Comparison of ENCODE assay signal across 28 mouse cellular contexts in genomic region chr6:124517733-124518132, GRCm38 (mm10). TPM values are rescaled to one million over a fixed set of nuclear protein-coding genes. Genes with fewer than 3 reads are reported as not detected.
"Had no signal": no experiment of that assay in that cellular context is flagged by ENCODE, and none has a peak within 500 bp of the region (broad histone marks: within the 10 kb centered on the region; RNA-seq: fewer than 3 reads in every experiment).

No protein-coding gene starts in this region.

RNA-seq across cellular contexts. Expression of gene C1s1, which starts 24.4 kb away (rescaled TPM):
- total RNA-seq: hematopoietic stem cell, adult 5-6 weeks had no signal
- polyA plus RNA-seq: inflammation-experienced regulatory T-cells, adult 6 months had no signal

RNA-seq across cellular contexts. Expression of gene C1rl, which starts 24.8 kb away (rescaled TPM):
- polyA plus RNA-seq: inflammation-experienced regulatory T-cells, adult 6 months had no signal

RNA-seq across cellular contexts. Expression of gene C1rb, which starts 52.4 kb away (rescaled TPM):
- total RNA-seq: hematopoietic stem cell, adult 5-6 weeks; hindbrain, postnatal 0 days; layer of hippocampus, adult 2 months; layer of hippocampus, adult 8-10 months; layer of hippocampus, postnatal 14 days; layer of hippocampus, postnatal 25 days had no signal
- polyA plus RNA-seq: heart, embryonic 10.5 days; heart, embryonic 11.5 days; heart, embryonic 12.5 days; heart, embryonic 13.5 days; heart, embryonic 14.5 days; heart, embryonic 15.5 days; heart, embryonic 16.5 days; heart, postnatal 0 days; hindbrain, embryonic 10.5 days; hindbrain, embryonic 11.5 days; hindbrain, embryonic 12.5 days; hindbrain, embryonic 13.5 days; hindbrain, embryonic 14.5 days; hindbrain, embryonic 15.5 days; hindbrain, postnatal 0 days; inflammation-experienced regulatory T-cells, adult 6 months; intestine, embryonic 14.5 days; intestine, embryonic 15.5 days; intestine, embryonic 16.5 days; intestine, postnatal 0 days; kidney, adult 2 months; kidney, embryonic 15.5 days; kidney, embryonic 16.5 days had no signal

RNA-seq across cellular contexts. Expression of gene Clstn3, which starts 53.1 kb away (rescaled TPM):
- polyA plus RNA-seq: inflammation-experienced regulatory T-cells, adult 6 months had no signal
